Mouse (Mus musculus) cortical plate, adult 2 months (tissue): ENCODE results near the gene Gm47289.

Source experiments
- CTCF ChIP-seq: fragments of 200-500 bp; IDR thresholded peaks from 2 replicates; pipeline ENCODE4 v1.5.1; 2011; ENCODE audit warnings: mild to moderate bottlenecking, control low read depth, low read length; ENCODE audit not compliant: insufficient read depth; ENCODE audit errors: extremely low read depth
- POLR2A ChIP-seq: fragments of 200-500 bp; IDR thresholded peaks from 2 replicates; pipeline ENCODE4 v1.6.1; 2011; ENCODE audit warnings: mild to moderate bottlenecking, low read length, control low read depth; ENCODE audit not compliant: insufficient read depth; ENCODE audit errors: extremely low read depth

DNA sequence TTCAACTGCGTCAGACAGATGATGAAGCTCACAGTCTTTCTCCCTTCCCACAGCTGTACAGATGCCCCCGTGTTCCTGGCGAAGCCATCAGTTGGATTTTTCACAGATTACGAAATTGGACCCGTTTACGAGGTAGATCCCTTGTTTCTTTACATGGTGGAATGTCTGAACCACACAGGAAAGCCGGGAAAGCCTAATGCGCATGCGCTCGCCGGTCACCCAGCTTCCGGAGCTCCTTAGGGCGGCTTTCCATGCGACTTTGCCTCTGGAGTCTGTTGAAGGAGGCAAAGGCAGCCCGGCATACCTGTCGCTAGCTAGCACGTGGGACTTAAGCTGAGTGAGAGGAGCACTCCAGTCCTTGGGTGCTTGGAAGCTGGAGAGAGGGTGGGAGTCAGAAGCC is 44.0 kb upstream of the Gm47289 start:
- TF ChIP-seq CTCF (no peak), POLR2A (no peak)
